Mouse (Mus musculus): Measurements from ENCODE around the gene Abhd16a.

GRCm38 (mm10) chr17:35061299-35061698 is 27.8 kb upstream of the Abhd16a start:
- no peak for TF ChIP-seq GATA1 (IDR thresholded peaks at IDR 0.05; ENCODE audit: borderline replicate concordance, low read length)
- TF ChIP-seq FLI1 (IDR thresholded peaks at IDR 0.05; ENCODE audit: low read length): no peak
